Mouse (Mus musculus) heart, embryonic 12.5 days (tissue): ENCODE measurements around the gene Il3. TPM values are rescaled to one million over a fixed set of nuclear protein-coding genes. Genes with fewer than 3 reads are reported as not detected.

Source experiments
- ATAC-seq: fragments of 200-750 bp; cut with Nextera tagmentation; 2 replicates; pipeline ENCODE4 v1.8.0; 2017; ENCODE audit warnings: moderate TSS enrichment, moderate library complexity; ENCODE audit not compliant: insufficient number of reproducible peaks, low FRiP score
- H3K27ac ChIP-seq: fragments of 300-500 bp; sonication (generic); 2 replicates; pipeline ENCODE4 v1.5.1; 2016; ENCODE audit warnings: mild to moderate bottlenecking, moderate library complexity; ENCODE audit not compliant: poor library complexity, severe bottlenecking
- H3K27me3 ChIP-seq: fragments of 300-500 bp; sonication (generic); replicated peaks from 2 replicates; pipeline ENCODE4 v1.6.1; 2016; ENCODE audit warnings: mild to moderate bottlenecking, moderate library complexity
- H3K36me3 ChIP-seq: fragments of 300-500 bp; sonication (generic); 2 replicates; pipeline ENCODE4 v1.6.1; 2016; ENCODE audit warnings: mild to moderate bottlenecking, moderate library complexity
- H3K4me1 ChIP-seq: fragments of 300-500 bp; sonication (generic); replicated peaks from 2 replicates; pipeline ENCODE4 v1.6.1; 2016; ENCODE audit warnings: mild to moderate bottlenecking
- H3K4me2 ChIP-seq: fragments of 300-500 bp; sonication (generic); 2 replicates; pipeline ENCODE4 v1.6.1; 2016; ENCODE audit warnings: mild to moderate bottlenecking, moderate library complexity
- H3K4me3 ChIP-seq: fragments of 300-500 bp; sonication (generic); 2 replicates; pipeline ENCODE4 v1.5.1; 2016; ENCODE audit warnings: mild to moderate bottlenecking
- H3K9ac ChIP-seq: fragments of 300-500 bp; sonication (generic); 2 replicates; pipeline ENCODE4 v1.6.1; 2016; ENCODE audit warnings: mild to moderate bottlenecking, moderate library complexity
- H3K9me3 ChIP-seq: fragments of 300-500 bp; sonication (generic); replicated peaks from 2 replicates; pipeline ENCODE4 v1.6.1; 2016; ENCODE audit warnings: mild to moderate bottlenecking, moderate library complexity
- WGBS: fragments of 180-500 bp; shearing (Covaris S2); methylation state at CpG from one replicate; pipeline ENCODE4 v1.1.7; 2016; 5-methylcytosine and 5-hydroxymethylcytosine counted together
- polyA plus RNA-seq: library from polyadenylated mRNA; unstranded; fragments of >200 nt; fragmentation: Nextera tagmentation; extraction: Ambion mirVana; gene quantifications from 2 replicates; pipeline ENCODE4 v1.2.1, GENCODE M21; 2016

Gene Il3
- polyA plus RNA-seq, 1 experiment from 2014 or later, result not detected

DNA sequence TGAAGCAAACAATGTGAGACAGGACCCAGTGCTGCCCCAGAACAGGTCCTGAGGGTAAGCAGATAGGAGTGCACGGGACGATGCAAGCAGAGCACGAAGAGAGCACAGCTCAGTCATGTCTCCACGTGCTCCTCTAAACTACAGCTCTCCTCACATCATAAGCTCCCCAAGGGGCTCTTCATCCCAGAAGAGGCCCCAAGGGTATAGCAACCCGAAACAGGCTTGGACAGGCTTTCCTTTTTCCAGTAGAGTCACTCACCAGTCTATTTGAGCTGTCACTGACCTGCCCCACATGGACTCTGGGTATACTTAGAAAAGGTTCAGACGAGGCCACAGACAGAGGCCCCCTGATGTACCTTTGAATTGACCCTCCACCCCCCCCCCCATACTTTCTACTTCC is 22.6 kb downstream of the Il3 start:
- Histone ChIP-seq H3K4me1 (peaks cover 13% of the 10 kb centered on the region), H3K9me3 (no peaks in the 10 kb centered on the region), H3K9ac (no peak overlapping the region), H3K27me3 (no peaks in the 10 kb centered on the region), H3K4me3 (no peak overlapping the region), H3K4me2 (no peak overlapping the region), H3K27ac (no peak overlapping the region), H3K36me3 (no peaks in the 10 kb centered on the region)
- no peak for ATAC-seq
- 70% methylated on average over 6 of the region's 6 CpGs for WGBS

DNA sequence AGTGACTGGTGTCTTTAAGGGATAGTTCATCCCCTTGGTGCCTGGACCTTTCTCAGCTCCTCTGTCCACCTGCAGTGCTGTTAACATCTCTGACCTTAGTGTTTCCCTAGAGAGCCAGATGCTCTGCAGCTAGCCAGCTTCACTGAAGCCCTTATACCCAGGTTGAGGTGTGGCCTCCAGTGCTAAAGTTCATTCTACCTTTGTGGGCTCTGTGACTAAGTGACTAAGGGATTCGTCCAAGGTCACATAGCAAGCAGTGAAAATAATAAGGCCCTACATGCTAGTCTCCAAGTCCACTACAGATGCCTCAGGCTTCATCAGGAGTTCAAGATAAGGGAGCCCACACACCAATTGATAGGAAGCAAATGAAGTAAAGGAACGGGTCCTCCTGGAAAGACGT is 24.6 kb downstream of the Il3 start:
- Histone ChIP-seq H3K9ac (no peak overlapping the region), H3K27ac (no peak overlapping the region), H3K4me2 (no peak overlapping the region), H3K4me1 (0 out of 2 replicates have a peak, but pooled peaks cover 6% of the 10 kb centered on the region), H3K27me3 (no peaks in the 10 kb centered on the region), H3K36me3 (no peaks in the 10 kb centered on the region), H3K4me3 (no peak overlapping the region), H3K9me3 (no peaks in the 10 kb centered on the region)
- 72% methylated on average over 3 of the region's 3 CpGs for WGBS
- ATAC-seq, result no peak

DNA sequence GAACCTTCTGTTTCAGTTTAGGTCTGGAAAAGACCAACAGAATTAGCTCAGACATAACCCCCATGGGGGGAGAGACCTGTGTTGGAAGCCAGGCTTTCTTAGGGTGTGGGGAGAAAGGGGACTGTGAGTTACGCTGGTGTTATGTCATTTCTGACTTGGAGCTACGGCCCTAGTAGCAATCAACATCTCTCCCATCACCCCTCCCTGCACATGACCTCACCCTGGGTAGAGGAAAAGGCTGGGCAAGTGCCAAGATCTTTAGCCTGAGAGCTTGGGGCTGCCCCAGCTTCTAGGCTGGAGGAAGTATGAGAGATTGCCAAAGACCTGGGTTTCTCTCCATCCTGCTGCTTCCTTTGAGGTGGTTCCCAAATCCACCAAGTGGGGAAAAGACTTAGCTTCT is 30.1 kb downstream of the Il3 start:
- H3K27ac ChIP-seq, result no peak overlapping the region
- no peak for ATAC-seq
- no peaks in the 10 kb centered on the region for H3K9me3 ChIP-seq
- no peak overlapping the region for H3K4me2 ChIP-seq
- no peaks in the 10 kb centered on the region for H3K27me3 ChIP-seq
- peaks cover 12% of the 10 kb centered on the region for H3K4me1 ChIP-seq
- H3K36me3 ChIP-seq, result no peaks in the 10 kb centered on the region
- H3K4me3 ChIP-seq, result no peak overlapping the region
- no peak overlapping the region for H3K9ac ChIP-seq
- 28% methylated on average over 2 of the region's 2 CpGs for WGBS

DNA sequence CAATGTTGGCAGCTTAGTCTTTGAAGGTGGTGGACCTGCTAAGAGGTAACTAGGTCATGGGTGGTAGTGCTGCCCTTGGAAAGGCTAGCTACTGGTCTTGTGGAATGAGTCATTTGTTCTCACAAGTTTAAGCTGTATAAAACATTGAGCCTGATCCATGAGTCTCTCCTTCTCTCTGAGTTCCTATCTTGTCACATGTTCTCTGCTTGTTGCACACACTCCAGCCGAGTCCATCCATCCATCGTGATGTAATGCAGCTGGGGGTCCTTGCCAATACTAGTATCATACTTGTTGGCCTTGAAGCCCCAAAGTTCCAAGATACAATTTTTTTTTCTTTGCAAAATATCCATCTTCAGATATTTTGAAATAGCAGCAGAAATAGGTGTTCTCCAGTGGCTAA is 39.6 kb downstream of the Il3 start:
- no peaks in the 10 kb centered on the region for H3K9me3 ChIP-seq
- ATAC-seq, result no peak
- H3K4me3 ChIP-seq, result no peak overlapping the region
- no peaks in the 10 kb centered on the region for H3K4me1 ChIP-seq
- no peak overlapping the region for H3K9ac ChIP-seq
- no peak overlapping the region for H3K27ac ChIP-seq
- 79% methylated on average over 2 of the region's 2 CpGs for WGBS
- H3K27me3 ChIP-seq, result no peaks in the 10 kb centered on the region
- no peaks in the 10 kb centered on the region for H3K36me3 ChIP-seq
- no peak overlapping the region for H3K4me2 ChIP-seq

DNA sequence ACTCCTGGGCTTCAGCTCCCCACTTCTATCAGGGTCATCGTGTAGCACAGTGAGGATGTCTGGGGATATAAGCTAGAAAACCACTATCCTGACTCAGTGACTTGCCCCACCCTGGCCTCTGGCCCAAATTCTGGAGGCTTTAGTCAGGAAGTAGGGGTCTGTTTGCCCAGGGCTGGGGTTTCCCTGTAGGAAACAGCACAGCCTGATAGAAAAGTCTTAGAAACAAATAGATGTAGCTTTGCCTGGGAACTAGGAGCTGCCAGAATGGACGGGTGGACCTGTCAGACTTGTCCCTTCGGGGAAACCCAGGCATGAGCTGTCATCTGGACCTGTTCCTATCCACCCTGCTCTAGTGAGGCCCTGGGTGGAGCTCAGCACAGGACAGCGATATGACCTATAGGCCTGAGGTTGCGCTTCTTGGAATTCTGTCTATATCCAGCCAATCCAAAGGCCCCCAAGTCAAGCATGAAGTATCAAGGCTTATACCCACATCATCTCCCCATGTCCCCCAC is 42.5 kb downstream of the Il3 start:
- no peak overlapping the region for H3K4me2 ChIP-seq
- WGBS, result 74% methylated on average over 5 of the region's 5 CpGs
- H3K4me1 ChIP-seq, result peaks cover 7% of the 10 kb centered on the region; the same call in 1 of the 2 replicates
- H3K27ac ChIP-seq, result no peak overlapping the region
- H3K9ac ChIP-seq, result no peak overlapping the region
- ATAC-seq, result no peak
- no peaks in the 10 kb centered on the region for H3K9me3 ChIP-seq
- H3K36me3 ChIP-seq, result no peaks in the 10 kb centered on the region
- no peak overlapping the region for H3K4me3 ChIP-seq
- H3K27me3 ChIP-seq, result no peaks in the 10 kb centered on the region

DNA sequence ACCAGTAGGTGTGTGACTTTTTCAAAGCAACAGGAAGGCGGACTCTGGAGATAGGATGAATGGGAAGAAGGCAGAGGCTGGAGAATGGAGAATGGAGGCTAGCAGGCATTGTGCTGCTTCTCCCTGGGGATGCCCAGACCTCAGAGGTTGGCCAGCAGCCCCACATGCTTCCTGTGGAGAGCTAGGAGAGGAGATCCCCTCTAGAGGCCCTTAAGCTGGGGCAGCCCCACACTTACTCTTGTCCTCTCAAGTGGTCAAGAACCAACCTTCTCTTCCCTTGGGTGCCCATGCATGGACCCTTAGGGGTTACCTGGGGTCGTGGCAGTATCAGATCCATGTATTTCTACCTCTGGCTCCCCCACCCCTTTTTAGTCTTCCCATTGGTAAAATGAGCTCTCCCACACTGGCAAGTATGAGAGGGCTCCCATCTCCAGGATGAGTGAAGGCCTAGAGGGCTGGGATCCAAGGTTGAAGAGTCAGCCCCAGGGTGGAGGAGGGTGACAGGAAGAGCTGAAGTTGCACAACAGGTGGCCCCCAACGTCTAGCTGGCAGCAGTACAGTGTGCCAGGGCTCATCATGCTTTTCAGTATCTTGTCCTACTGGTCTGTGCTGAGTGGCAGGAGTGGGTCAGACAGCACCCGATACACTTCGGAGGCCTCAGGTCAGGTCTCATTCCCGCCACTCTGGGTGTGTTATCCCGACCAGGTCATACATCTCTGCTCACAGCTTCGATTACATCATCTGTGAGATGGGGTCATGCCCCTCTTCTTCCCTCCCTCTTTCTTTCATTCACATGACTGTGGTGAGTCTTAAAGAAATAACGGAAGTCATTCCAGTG is 43.2 kb downstream of the Il3 start:
- no peak overlapping the region for H3K4me2 ChIP-seq
- no peak overlapping the region for H3K4me3 ChIP-seq
- 70% methylated on average over 9 of the region's 9 CpGs for WGBS
- H3K4me1 ChIP-seq, result peaks cover 7% of the 10 kb centered on the region; the same call in 1 of the 2 replicates
- no peak overlapping the region for H3K27ac ChIP-seq
- H3K27me3 ChIP-seq, result no peaks in the 10 kb centered on the region
- no peak overlapping the region for H3K9ac ChIP-seq
- no peak for ATAC-seq
- H3K9me3 ChIP-seq, result no peaks in the 10 kb centered on the region
- no peaks in the 10 kb centered on the region for H3K36me3 ChIP-seq

DNA sequence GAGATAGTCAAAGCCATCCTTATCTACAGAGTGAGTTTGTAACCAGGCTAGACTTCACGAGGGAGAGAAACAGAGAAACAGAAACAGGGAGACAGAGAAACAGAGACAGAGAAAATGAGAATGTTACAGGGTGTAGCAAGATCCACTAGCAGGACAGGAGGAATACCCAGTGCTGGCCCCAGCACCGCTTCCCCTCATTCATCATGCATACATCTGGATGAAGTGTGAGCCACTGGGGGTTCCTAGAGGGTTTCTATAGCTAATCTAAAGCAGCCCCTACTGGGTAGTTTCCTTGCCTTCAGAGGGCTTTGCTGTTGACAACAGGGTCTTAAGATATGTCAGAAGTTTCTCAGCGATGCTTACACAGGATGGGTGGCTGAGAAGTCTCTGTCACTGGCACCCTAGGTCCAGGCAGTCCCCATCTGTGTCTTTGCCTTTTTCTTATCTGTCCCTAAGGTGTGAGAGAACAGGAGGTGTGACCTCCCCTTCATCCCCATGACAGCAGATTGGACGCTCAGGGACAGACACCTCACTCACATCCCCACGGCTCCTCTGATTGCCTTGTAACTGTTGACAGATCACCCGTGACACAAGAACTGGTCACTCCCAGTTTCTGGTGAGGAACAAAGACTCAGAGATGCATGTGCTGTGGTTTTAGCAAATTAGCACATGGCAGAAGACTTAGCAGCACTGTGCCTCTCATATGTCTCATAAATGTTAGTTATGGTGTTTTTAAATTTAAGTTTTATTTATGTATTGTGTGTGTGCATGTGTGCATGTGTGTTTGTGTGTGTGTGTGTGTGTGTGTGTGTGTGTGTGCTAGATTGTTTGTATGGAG is 47.0 kb downstream of the Il3 start:
- no peak overlapping the region for H3K9ac ChIP-seq
- no peaks in the 10 kb centered on the region for H3K9me3 ChIP-seq
- no peak overlapping the region for H3K27ac ChIP-seq
- H3K27me3 ChIP-seq, result no peaks in the 10 kb centered on the region
- WGBS, result 19% methylated on average over 6 of the region's 6 CpGs
- H3K4me1 ChIP-seq, result peaks cover 7% of the 10 kb centered on the region; the same call in 1 of the 2 replicates
- ATAC-seq, result no peak
- H3K4me2 ChIP-seq, result no peak overlapping the region
- no peaks in the 10 kb centered on the region for H3K36me3 ChIP-seq
- H3K4me3 ChIP-seq, result no peak overlapping the region

DNA sequence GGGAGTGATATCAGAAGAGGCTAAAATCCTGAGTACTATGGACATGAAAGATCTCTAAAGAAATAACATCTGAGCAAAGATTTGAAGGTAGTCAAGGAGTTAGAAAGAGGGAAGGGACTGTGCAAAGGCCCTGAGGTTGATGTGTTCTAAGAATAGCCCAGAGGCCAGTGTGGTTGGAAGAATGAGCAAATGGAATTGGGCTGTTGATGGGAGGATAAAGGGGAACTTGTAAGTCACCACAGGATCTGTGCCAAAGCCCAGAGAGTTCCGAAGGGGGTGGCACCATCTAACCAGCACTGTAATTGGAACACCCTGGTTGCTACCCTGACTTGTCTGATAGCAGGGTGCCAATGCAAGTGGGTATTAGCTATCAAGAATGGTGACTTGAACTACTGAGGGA is 47.9 kb downstream of the Il3 start:
- WGBS, result 71% methylated on average over 1 of the region's 1 CpGs

DNA sequence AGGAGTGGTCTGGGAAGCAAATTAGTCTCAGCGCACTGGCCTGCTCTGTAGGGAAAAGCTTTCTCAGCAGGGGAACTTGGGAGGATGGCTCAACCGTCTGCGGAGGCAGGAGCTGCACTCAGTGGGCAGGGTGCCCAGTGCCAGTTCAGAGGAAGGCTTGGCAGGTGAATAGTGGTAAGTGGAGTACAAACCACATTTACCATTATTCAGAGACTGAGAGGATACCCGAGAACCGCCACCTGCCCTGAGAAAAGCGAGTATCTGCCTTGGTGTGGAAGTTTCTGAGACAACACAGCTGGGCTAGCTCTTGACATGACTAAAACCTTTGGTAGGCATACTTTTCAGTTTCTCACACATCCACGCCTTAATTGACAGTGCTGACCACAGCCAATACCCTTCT is 49.7 kb downstream of the Il3 start:
- Histone ChIP-seq H3K9ac (no peak overlapping the region), H3K9me3 (no peaks in the 10 kb centered on the region), H3K27ac (no peak overlapping the region), H3K4me2 (no peak overlapping the region), H3K36me3 (no peaks in the 10 kb centered on the region), H3K27me3 (no peaks in the 10 kb centered on the region), H3K4me1 (peaks cover 10% of the 10 kb centered on the region; the same call in 1 of the 2 replicates), H3K4me3 (no peak overlapping the region)
- 58% methylated on average over 7 of the region's 7 CpGs for WGBS
- no peak for ATAC-seq

More for the DNA sequence above, 47.9 kb downstream of the Il3 start:
- ATAC-seq, result no peak
- Histone ChIP-seq H3K9me3 (no peaks in the 10 kb centered on the region), H3K27ac (no peak overlapping the region), H3K4me2 (no peak overlapping the region), H3K27me3 (no peaks in the 10 kb centered on the region), H3K4me1 (peaks cover 9% of the 10 kb centered on the region; the same call in 1 of the 2 replicates), H3K4me3 (no peak overlapping the region), H3K36me3 (no peaks in the 10 kb centered on the region), H3K9ac (no peak overlapping the region)

DNA sequence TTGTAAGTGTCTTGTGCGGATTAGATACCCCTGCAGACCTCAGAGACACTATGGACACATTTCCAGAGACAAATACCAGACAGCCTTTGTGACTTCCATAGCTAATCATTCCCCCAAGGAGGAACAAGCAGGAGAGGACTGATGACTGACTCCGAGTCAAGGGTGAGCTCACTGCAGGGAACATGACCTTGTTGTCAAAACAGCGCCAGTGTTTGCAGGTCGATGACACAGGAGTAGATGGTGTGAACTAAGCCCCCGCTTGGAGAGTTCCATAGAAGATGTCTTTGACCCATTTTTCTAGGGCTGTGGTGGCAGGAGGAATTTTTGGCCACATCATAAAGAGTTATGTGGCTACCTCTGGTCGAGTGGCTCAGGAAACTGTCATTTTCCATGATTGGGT is 51.0 kb downstream of the Il3 start:
- no peak overlapping the region for H3K27ac ChIP-seq
- no peak overlapping the region for H3K4me3 ChIP-seq
- no peaks in the 10 kb centered on the region for H3K9me3 ChIP-seq
- H3K4me1 ChIP-seq, result peaks cover 10% of the 10 kb centered on the region; the same call in 1 of the 2 replicates
- no peak overlapping the region for H3K4me2 ChIP-seq
- H3K36me3 ChIP-seq, result no peaks in the 10 kb centered on the region
- 58% methylated on average over 6 of the region's 6 CpGs for WGBS
- no peaks in the 10 kb centered on the region for H3K27me3 ChIP-seq
- ATAC-seq, result no peak
- no peak overlapping the region for H3K9ac ChIP-seq
